Mouse (Mus musculus) MEL (cell line): ENCODE measurements around the gene Pole3.

ENCODE experiments used
- CTCF ChIP-seq, 3 experiments: IDR thresholded peaks in 2 of 3; conservative IDR thresholded peaks in 1 of 3; 2 replicates each; pipeline ENCODE4 v1.5.1; 2011 to 2012; ENCODE audit warnings: low read length in 3 of 3, low read depth in 2 of 3, mild to moderate bottlenecking in 2 of 3, improper control_type of control experiment in 1 of 3, inconsistent platforms in 1 of 3, mixed read lengths in 1 of 3, moderate library complexity in 1 of 3; ENCODE audit not compliant: control insufficient read depth in 1 of 3, insufficient read depth in 1 of 3, poor library complexity in 1 of 3, severe bottlenecking in 1 of 3
- E2F4 ChIP-seq: IDR thresholded peaks from 2 replicates; pipeline ENCODE4 v1.6.1; 2011; ENCODE audit warnings: low read depth, low read length, improper control_type of control experiment, borderline replicate concordance
- EP300 ChIP-seq, 2 experiments: IDR thresholded peaks; 2 replicates each; pipeline ENCODE4 v1.6.1; 2011; ENCODE audit warnings: improper control_type of control experiment in 2 of 2, low read length in 2 of 2, low read depth in 1 of 2, mild to moderate bottlenecking in 1 of 2
- GATA1 ChIP-seq: IDR thresholded peaks from 2 replicates; pipeline ENCODE4 v1.6.1; 2011; ENCODE audit warnings: low read depth, low read length, improper control_type of control experiment
- NELFE ChIP-seq: IDR thresholded peaks from 2 replicates; pipeline ENCODE4 v1.6.1; 2011; ENCODE audit warnings: low read depth, low read length, improper control_type of control experiment
- POLR2A ChIP-seq, 2 experiments: IDR thresholded peaks; 2 replicates each; pipeline ENCODE4 v1.6.1; 2011 to 2012; ENCODE audit warnings: low read length in 2 of 2, mild to moderate bottlenecking in 2 of 2, control low read depth in 1 of 2, improper control_type of control experiment in 1 of 2, low read depth in 1 of 2, moderate library complexity in 1 of 2; ENCODE audit not compliant: control insufficient read depth in 1 of 2, insufficient read depth in 1 of 2, poor library complexity in 1 of 2
- POLR2AphosphoS5 ChIP-seq: IDR thresholded peaks from 2 replicates; pipeline ENCODE4 v1.6.1; 2012; ENCODE audit warnings: low read depth, borderline replicate concordance, mild to moderate bottlenecking, inconsistent platforms, low read length, moderate library complexity, mixed read lengths
- RAD21 ChIP-seq: IDR thresholded peaks from 2 replicates; pipeline ENCODE4 v1.6.1; 2011; ENCODE audit warnings: mild to moderate bottlenecking, low read depth, low read length, improper control_type of control experiment
- RCOR1 ChIP-seq: IDR thresholded peaks from 2 replicates; pipeline ENCODE4 v1.6.1; 2012; ENCODE audit warnings: low read depth, mild to moderate bottlenecking, inconsistent platforms, low read length, improper control_type of control experiment
- SIN3A ChIP-seq: IDR thresholded peaks from 2 replicates; pipeline ENCODE4 v1.6.1; 2012; ENCODE audit warnings: low read length, improper control_type of control experiment, inconsistent platforms
- SMC3 ChIP-seq: IDR thresholded peaks from 2 replicates; pipeline ENCODE4 v1.6.1; 2011; ENCODE audit warnings: low read depth, low read length, improper control_type of control experiment
- UBTF ChIP-seq: IDR thresholded peaks from 2 replicates; pipeline ENCODE4 v1.6.1; 2012; ENCODE audit warnings: low read depth, mild to moderate bottlenecking, inconsistent platforms, low read length, improper control_type of control experiment, moderate library complexity, borderline replicate concordance; ENCODE audit not compliant: insufficient read depth
- USF2 ChIP-seq, 2 experiments: IDR thresholded peaks; 2 replicates each; pipeline ENCODE4 v1.6.1; 2011 to 2012; ENCODE audit warnings: improper control_type of control experiment in 2 of 2, low read length in 2 of 2, borderline replicate concordance in 1 of 2, inconsistent platforms in 1 of 2, low read depth in 1 of 2, mild to moderate bottlenecking in 1 of 2; ENCODE audit not compliant: insufficient read depth in 1 of 2

GRCm38 (mm10) chr4:62495946-62496345 is 28.9 kb downstream of the Pole3 start:
- TF ChIP-seq CTCF (IDR thresholded peaks at IDR 0.05 in 2 of 3, conservative IDR thresholded peaks at IDR 0.05 in 1 of 3; ENCODE audit: control insufficient read depth in 1 of 3, insufficient read depth in 1 of 3, low read depth in 2 of 3, low read length in 3 of 3, poor library complexity in 1 of 3, severe bottlenecking in 1 of 3), result no peak
- TF ChIP-seq POLR2AphosphoS5, result no peak
- TF ChIP-seq RCOR1, result no peak
- TF ChIP-seq EP300 (IDR thresholded peaks at IDR 0.05; ENCODE audit: low read depth in 1 of 2, low read length in 2 of 2), result no peak
- no peak for TF ChIP-seq RAD21
- TF ChIP-seq NELFE, result no peak
- TF ChIP-seq UBTF, result no peak
- TF ChIP-seq USF2 (IDR thresholded peaks at IDR 0.05; ENCODE audit: borderline replicate concordance in 1 of 2, insufficient read depth in 1 of 2, low read depth in 1 of 2, low read length in 2 of 2), result no peak
- TF ChIP-seq GATA1, result no peak
- TF ChIP-seq POLR2A (IDR thresholded peaks at IDR 0.05; ENCODE audit: control insufficient read depth in 1 of 2, insufficient read depth in 1 of 2, low read depth in 1 of 2, low read length in 2 of 2, poor library complexity in 1 of 2), result no peak
- TF ChIP-seq SIN3A, result no peak
- no peak for TF ChIP-seq SMC3
- TF ChIP-seq E2F4, result no peak
